Mouse (Mus musculus) stomach, postnatal 0 days (tissue): ENCODE measurements at regions not wholly inside any gene's neighbourhood (a gene's known extent, or its start where the extent isn't known, plus 50 kb on each side); places are given as distances from the start of the nearest gene placed in this dataset.

Experiments used
- CTCF ChIP-seq: IDR thresholded peaks from 2 replicates; pipeline ENCODE4 v1.5.1; 2016; ENCODE audit warnings: antibody characterized with exemption, low read depth, mild to moderate bottlenecking, moderate library complexity
- EP300 ChIP-seq: optimal IDR thresholded peaks from 2 replicates; pipeline ENCODE3; 2016; ENCODE audit warnings: antibody characterized with exemption

DNA sequence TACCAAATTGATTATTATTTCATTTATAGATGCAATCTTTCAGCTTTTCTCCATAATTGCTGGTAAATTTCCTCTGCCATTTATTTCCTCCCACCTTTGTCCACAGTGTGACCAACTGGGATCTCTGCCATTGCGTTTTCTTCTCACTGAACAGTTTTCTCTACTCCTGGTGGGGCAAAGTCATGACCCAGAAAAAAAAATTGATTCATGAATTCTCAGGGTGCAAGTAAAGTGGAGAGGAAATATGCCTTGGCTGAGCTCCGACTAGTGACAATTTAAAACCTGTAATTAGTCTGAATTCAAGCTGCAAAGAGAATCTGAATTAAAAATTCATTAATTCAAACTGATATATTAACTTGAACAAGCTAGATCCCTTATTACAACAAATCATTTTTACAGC is 452.6 kb downstream of the Prkd1 start:
- no peak for TF ChIP-seq EP300
- TF ChIP-seq CTCF = no peak
